In the genomic region with DNA sequence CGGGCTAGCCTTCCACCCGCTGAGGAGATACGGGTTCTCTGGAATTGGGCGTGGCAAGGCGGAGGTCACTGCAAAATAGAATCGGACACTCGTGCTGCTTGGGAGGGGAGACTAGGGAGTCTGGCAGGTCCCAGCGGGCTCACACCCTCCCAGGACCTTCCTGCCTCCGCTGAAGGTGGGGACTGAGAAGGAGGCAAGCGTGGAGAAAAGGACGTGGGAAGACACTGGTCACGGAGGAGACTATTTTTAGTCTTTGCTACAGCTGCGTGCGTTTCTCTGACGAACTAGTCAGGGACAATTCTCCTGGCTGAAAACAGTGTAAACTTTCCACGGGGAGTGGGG, we compare ENCODE assay signal across 8 mouse cellular contexts.
DNase-seq lines count a peak whose midpoint lies in the region; ATAC-seq and TF ChIP-seq lines count a peak whose summit lies in the region.

No protein-coding gene starts in this region.

- dilution Hi-C loops in CH12.LX (cut with MboI; ENCODE audit: extremely low pct_ligation_motif_present, extremely low pct_unique_long_range_greater_than_20kb, low sequenced_read_pairs), result no loop called here

- no peak for DNase-seq in heart, postnatal 25 days (ENCODE audit: low spot score)
- DNase-seq in CH12.LX (ENCODE audit: extremely low read depth), result no peak
- DNase-seq in liver, embryonic 14.5 days (ENCODE audit: low read depth in 3 of 3, low spot score in 3 of 3), result no peak
- DNase-seq in cerebellum, adult 8-10 months, result no peak
- no peak for DNase-seq in layer of hippocampus, adult 8-10 months (ENCODE audit: low spot score in 2 of 2)
- no peak for DNase-seq in left cerebral cortex, adult 11 months (ENCODE audit: low spot score)

- no peak for TF ChIP-seq CTCF in CH12.LX (conservative IDR thresholded peaks at IDR 0.05 in 1 of 2, IDR thresholded peaks at IDR 0.05 in 1 of 2; ENCODE audit: low read depth in 2 of 2, low read length in 2 of 2)
- no peak for TF ChIP-seq CTCF in liver, embryonic 14.5 days (IDR thresholded peaks at IDR 0.05; ENCODE audit: low read depth)

- intact Hi-C loops in heart, postnatal 25 days (cut with DNase I), result loop anchor here (5.0 kb wide), 6 partner anchors 95 to 620 kb away; no protein-coding TSS in a partner anchor

- no peak for TF ChIP-seq POLR2A in CH12.LX (IDR thresholded peaks at IDR 0.05; ENCODE audit: low read depth, low read length)

- no peak overlapping the region for H3K27ac ChIP-seq in heart, embryonic 14.5 days (replicated peaks in 1 of 2; ENCODE audit: control insufficient read depth in 1 of 2, insufficient read depth in 1 of 2, low read depth in 2 of 2, low read length in 2 of 2)
- H3K27ac ChIP-seq in CH12.LX (ENCODE audit: insufficient read depth, low read depth), result no peak overlapping the region
- no peak overlapping the region for H3K27ac ChIP-seq in forebrain, embryonic 12.5 days
- H3K27ac ChIP-seq in liver, embryonic 14.5 days, result no peak overlapping the region

- peak overlapping the region; percentile 62 for H3K9ac ChIP-seq in heart, embryonic 14.5 days (ENCODE audit: low read length)
- H3K9ac ChIP-seq in CH12.LX (ENCODE audit: insufficient read depth, low read depth), result 0 out of 2 replicates have a peak overlapping the region, but pooled peaks have one; percentile 3
- no peak overlapping the region for H3K9ac ChIP-seq in forebrain, embryonic 12.5 days
- no peak overlapping the region for H3K9ac ChIP-seq in liver, embryonic 14.5 days (replicated peaks)

- in situ Hi-C loops in CH12.LX (cut with MboI; ENCODE audit: low pct_ligation_motif_present, low pct_unique_long_range_greater_than_20kb, low sequenced_read_pairs), result loop anchor here (10.0 to 25.0 kb wide), 2 partner anchors 248 to 615 kb away; no protein-coding TSS in a partner anchor

- H3K4me3 ChIP-seq in heart, embryonic 14.5 days (ENCODE audit: control insufficient read depth in 1 of 2, insufficient read depth in 1 of 2, low read depth in 1 of 2, low read length in 2 of 2), result peak overlapping the region; percentile 39 to 50
- H3K4me3 ChIP-seq in CH12.LX (replicated peaks in 1 of 3; ENCODE audit: low read depth in 2 of 3, low read length in 2 of 3, poor library complexity in 1 of 3), result peak overlapping the region in 2 of 3 experiments; percentile 26 to 59
- H3K4me3 ChIP-seq in forebrain, embryonic 12.5 days (replicated peaks), result peak overlapping the region; percentile 22; the same call in 1 of the 2 replicates
- peak overlapping the region; percentile 10 to 32 for H3K4me3 ChIP-seq in liver, embryonic 14.5 days (ENCODE audit: insufficient read depth in 1 of 2, low read depth in 2 of 2, low read length in 2 of 2)

- no peaks in the 10 kb centered on the region; the same call in 1 of the 2 replicates for H3K27me3 ChIP-seq in heart, embryonic 14.5 days (ENCODE audit: control insufficient read depth, insufficient read depth, low read length)
- no peaks in the 10 kb centered on the region for H3K27me3 ChIP-seq in CH12.LX (replicated peaks)
- peaks cover 8% of the 10 kb centered on the region; the same call in 1 of the 2 replicates for H3K27me3 ChIP-seq in forebrain, embryonic 12.5 days
- no peaks in the 10 kb centered on the region for H3K27me3 ChIP-seq in liver, embryonic 14.5 days (ENCODE audit: control insufficient read depth, insufficient read depth, low read length)

- no peaks in the 10 kb centered on the region for H3K36me3 ChIP-seq in heart, embryonic 14.5 days (ENCODE audit: control insufficient read depth, insufficient read depth, low read length)
- no peaks in the 10 kb centered on the region for H3K36me3 ChIP-seq in CH12.LX (replicated peaks in 1 of 2; ENCODE audit: control insufficient read depth in 1 of 2, insufficient read depth in 1 of 2, low read length in 1 of 2)
- H3K36me3 ChIP-seq in forebrain, embryonic 12.5 days (replicated peaks), result no peaks in the 10 kb centered on the region
- H3K36me3 ChIP-seq in liver, embryonic 14.5 days (replicated peaks; ENCODE audit: control insufficient read depth, insufficient read depth, low read depth), result no peaks in the 10 kb centered on the region

- ATAC-seq in heart, embryonic 14.5 days (ENCODE audit: insufficient number of reproducible peaks, insufficient read depth, low FRiP score, low read depth), result no peak
- peak; percentile 53; the same call in 1 of the 2 replicates for ATAC-seq in forebrain, embryonic 12.5 days (ENCODE audit: low FRiP score)
- no peak; the same call in 1 of the 2 replicates for ATAC-seq in liver, embryonic 14.5 days (ENCODE audit: insufficient read depth)

- no peaks in the 10 kb centered on the region for H3K9me3 ChIP-seq in heart, embryonic 14.5 days (ENCODE audit: control insufficient read depth, low read length)
- H3K9me3 ChIP-seq in CH12.LX (replicated peaks; ENCODE audit: low read length), result no peaks in the 10 kb centered on the region
- no peaks in the 10 kb centered on the region for H3K9me3 ChIP-seq in forebrain, embryonic 12.5 days
- H3K9me3 ChIP-seq in liver, embryonic 14.5 days (ENCODE audit: control insufficient read depth, low read length), result no peaks in the 10 kb centered on the region

- peaks cover 0 to 4% of the 10 kb centered on the region in 2 experiments; a peak in 1 of 4 replicates for H3K4me1 ChIP-seq in heart, embryonic 14.5 days (ENCODE audit: control insufficient read depth in 2 of 2, insufficient read depth in 2 of 2, low read length in 2 of 2)
- H3K4me1 ChIP-seq in CH12.LX (ENCODE audit: control insufficient read depth in 1 of 2, insufficient read depth in 2 of 2), result peaks cover 0 to 7% of the 10 kb centered on the region in 2 experiments; a peak in 2 of 4 replicates
- no peaks in the 10 kb centered on the region for H3K4me1 ChIP-seq in forebrain, embryonic 12.5 days
- H3K4me1 ChIP-seq in liver, embryonic 14.5 days (replicated peaks; ENCODE audit: control insufficient read depth in 2 of 2, insufficient read depth in 2 of 2, low read length in 1 of 2), result peaks cover 0 to 3% of the 10 kb centered on the region in 2 experiments; a peak in 2 of 4 replicates

- peak overlapping the region; percentile 71 for H3K4me2 ChIP-seq in heart, embryonic 14.5 days (ENCODE audit: low read length)
- peak overlapping the region; percentile 92 for H3K4me2 ChIP-seq in CH12.LX (ENCODE audit: insufficient read depth, low read depth, poor library complexity, severe bottlenecking)
- peak overlapping the region; percentile 49 for H3K4me2 ChIP-seq in forebrain, embryonic 12.5 days
- peak overlapping the region; percentile 49 for H3K4me2 ChIP-seq in liver, embryonic 14.5 days (ENCODE audit: low read depth)

- TF ChIP-seq RAD21 in CH12.LX (IDR thresholded peaks at IDR 0.05; ENCODE audit: low read depth, low read length), result no peak

- 11% methylated on average over 16 of the region's 16 CpGs for WGBS in heart, embryonic 14.5 days
- 11% methylated on average over 16 of the region's 16 CpGs for WGBS in forebrain, embryonic 12.5 days
- WGBS in liver, embryonic 14.5 days (ENCODE audit: insufficient replicate concordance), result 5% methylated on average over 16 of the region's 16 CpGs

- H3K79me2 ChIP-seq in CH12.LX (replicated peaks; ENCODE audit: control insufficient read depth, extremely low read depth, insufficient read depth, poor library complexity, severe bottlenecking), result no peaks in the 10 kb centered on the region

- no peak for TF ChIP-seq EP300 in CH12.LX (IDR thresholded peaks at IDR 0.05; ENCODE audit: low read length)
- no peak for TF ChIP-seq EP300 in liver, embryonic 14.5 days (IDR thresholded peaks at IDR 0.05; ENCODE audit: low read depth)

TF ChIP-seq in CH12.LX, 34 proteins besides CTCF, POLR2A, EP300 and RAD21:
- TF ChIP-seq ZKSCAN1 (IDR thresholded peaks at IDR 0.05; ENCODE audit: borderline replicate concordance, low read depth, low read length) (no peak), MAZ (IDR thresholded peaks at IDR 0.05; ENCODE audit: low read depth, low read length) (no peak), HCFC1 (IDR thresholded peaks at IDR 0.05; ENCODE audit: low read depth, low read length) (no peak), RCOR1 (conservative IDR thresholded peaks at IDR 0.05; ENCODE audit: low read depth, low read length) (no peak), USF2 (conservative IDR thresholded peaks at IDR 0.05; ENCODE audit: low read depth, low read length) (no peak), MAX (IDR thresholded peaks at IDR 0.05; ENCODE audit: low read length) (no peak), TBP (conservative IDR thresholded peaks at IDR 0.05; ENCODE audit: low read depth, low read length) (no peak), CHD2 (IDR thresholded peaks at IDR 0.05; ENCODE audit: low read length) (no peak), GABPA (IDR thresholded peaks at IDR 0.05; ENCODE audit: insufficient replicate concordance, low read depth, low read length) (no peak), ZMIZ1 (IDR thresholded peaks at IDR 0.05; ENCODE audit: low read depth, low read length) (no peak), JUN (IDR thresholded peaks at IDR 0.05; ENCODE audit: insufficient read depth, low read depth, low read length) (no peak), MXI1 (IDR thresholded peaks at IDR 0.05; ENCODE audit: low read depth, low read length) (no peak), E2F4 (IDR thresholded peaks at IDR 0.05; ENCODE audit: insufficient replicate concordance, low read depth, low read length) (no peak), IRF4 (IDR thresholded peaks at IDR 0.05; ENCODE audit: low read depth, low read length) (no peak)

Comparison
In these comparisons a context has a peak if more than half of its experiments do, and no peak if none do; other contexts are left out.
1. H3K9ac ChIP-seq: peak in heart, embryonic 14.5 days (single experiment) and CH12.LX (single experiment); none in forebrain, embryonic 12.5 days (single experiment) and liver, embryonic 14.5 days (single experiment).
2. Peak in every context shown above with its lines, with median percentiles within 50 percentile points of each other: H3K4me2 ChIP-seq and H3K4me3 ChIP-seq.